Mouse (Mus musculus): ENCODE results near the gene Tmem102. TPM values are rescaled to one million over a fixed set of nuclear protein-coding genes. Genes with fewer than 3 reads are reported as not detected.

Gene Tmem102
- total RNA-seq, 1 experiment from 2014 or later = not detected

DNA sequence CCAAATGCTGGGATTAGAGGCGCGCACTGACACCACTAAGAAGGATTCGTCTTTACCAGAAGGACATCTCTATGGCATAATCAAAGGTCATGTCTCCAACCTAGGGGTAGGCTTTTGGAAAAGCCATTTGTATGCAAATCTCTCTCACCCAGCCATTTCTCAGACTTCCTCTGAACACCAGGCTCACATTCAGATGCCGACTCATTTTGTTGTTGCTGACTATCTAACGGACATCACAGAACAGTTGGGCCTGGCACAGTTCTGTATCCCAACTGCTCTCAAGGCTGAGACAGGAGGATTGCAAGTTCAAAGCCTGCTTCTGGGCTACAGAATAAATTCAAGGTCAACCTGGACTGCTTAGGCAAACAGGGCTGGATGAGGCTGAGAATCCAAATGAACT, 18.1 kb downstream of the Tmem102 start:
- no peak for DNase-seq

DNA sequence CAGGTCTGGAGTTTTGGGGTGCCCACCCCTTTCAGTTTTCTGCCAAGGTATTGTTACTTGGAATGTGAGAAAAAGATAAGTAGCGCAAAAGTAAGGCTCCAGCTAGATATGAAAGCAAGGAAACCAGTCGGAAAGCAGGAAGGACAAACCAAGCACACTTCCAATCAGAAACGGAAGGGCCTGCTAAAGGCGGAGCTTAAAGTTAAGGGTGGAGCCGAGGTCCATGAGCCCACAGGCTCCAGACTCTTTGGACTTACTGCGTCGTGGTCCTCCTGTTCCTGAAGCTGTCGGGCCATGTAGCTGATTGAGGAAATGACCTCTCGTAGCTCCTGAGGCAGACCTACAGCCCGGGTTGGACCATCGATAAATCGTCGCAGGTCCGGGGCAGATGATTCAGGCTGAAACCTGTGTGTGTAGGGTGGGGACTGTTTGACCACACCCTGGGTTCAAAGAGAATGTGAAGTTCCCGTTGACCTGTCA, 20.6 kb downstream of the Tmem102 start:
- no peak for DNase-seq

DNA sequence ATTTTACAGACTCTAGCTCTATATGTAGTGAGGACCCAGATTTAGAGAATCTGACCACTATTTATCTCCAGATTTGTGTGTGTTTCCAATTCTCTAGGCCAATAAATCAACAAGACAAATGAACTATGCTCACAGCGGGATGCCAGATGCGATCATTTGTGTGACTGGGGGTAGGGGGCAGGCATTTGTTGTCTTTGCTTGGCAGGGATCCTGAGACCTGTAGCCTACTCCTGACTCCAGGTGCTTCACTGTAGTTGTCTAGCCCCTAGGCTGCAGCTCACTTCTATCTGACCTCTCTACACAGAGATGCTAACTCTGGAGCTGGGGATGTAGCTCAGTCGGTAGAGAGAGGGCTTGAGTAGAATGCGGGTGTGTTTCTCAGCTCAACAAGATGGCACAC, 23.6 kb downstream of the Tmem102 start:
- no peak for DNase-seq

DNA sequence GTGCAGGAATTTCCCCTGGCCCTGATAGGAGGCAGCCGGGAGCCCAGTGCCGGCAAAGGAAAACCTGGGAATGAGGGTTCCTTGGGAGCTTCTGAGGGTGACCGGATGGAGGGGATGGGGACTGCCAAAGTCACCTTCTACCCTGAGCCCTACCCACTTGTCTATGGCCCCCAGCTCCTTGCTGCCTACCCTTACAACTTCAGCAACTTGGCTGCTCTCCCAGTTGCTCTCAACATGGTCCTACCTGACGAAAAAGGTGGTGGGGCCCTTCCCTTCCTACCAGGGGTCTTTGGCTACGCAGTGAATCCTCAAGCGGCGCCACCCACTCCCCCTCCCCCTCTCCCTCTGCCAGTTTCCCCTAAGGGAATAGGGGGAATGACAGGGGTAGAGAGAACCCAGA, 26.4 kb downstream of the Tmem102 start:
- DNase-seq = no peak

DNA sequence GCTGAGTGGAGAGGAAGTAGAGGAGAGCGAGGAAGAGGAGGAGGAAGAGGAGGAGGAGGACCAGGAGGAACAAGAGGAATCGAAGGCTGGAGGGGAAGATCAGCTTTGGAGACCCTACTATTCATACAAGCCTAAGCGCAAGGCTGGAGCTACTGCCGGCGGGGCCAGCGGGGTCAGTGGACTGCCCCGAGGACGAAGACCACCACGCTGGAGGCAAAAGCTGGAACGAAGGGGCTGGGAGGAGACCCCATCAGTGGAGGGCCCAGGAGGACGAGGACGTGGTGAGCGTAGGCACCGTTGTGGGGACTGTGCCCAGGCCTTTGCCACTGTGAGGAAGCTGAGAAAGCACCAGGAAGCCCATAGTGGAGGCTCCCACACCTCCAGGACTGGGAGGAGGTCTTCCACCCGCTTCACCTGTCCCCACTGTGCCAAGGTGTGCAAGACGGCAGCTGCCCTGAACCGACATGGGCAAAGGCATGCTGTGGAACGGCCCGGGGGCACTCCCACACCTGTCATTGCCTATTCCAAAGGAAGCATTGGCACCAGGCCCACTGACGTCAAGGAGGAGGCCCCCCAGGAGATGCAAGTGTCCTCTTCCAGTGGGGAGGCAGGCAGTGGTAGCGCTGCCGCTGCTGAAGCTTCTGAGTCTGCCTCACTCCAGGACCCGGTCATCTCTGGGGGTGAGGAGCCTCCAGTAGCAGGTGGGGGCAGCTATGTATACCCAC, 27.0 kb downstream of the Tmem102 start:
- no peak for DNase-seq

DNA sequence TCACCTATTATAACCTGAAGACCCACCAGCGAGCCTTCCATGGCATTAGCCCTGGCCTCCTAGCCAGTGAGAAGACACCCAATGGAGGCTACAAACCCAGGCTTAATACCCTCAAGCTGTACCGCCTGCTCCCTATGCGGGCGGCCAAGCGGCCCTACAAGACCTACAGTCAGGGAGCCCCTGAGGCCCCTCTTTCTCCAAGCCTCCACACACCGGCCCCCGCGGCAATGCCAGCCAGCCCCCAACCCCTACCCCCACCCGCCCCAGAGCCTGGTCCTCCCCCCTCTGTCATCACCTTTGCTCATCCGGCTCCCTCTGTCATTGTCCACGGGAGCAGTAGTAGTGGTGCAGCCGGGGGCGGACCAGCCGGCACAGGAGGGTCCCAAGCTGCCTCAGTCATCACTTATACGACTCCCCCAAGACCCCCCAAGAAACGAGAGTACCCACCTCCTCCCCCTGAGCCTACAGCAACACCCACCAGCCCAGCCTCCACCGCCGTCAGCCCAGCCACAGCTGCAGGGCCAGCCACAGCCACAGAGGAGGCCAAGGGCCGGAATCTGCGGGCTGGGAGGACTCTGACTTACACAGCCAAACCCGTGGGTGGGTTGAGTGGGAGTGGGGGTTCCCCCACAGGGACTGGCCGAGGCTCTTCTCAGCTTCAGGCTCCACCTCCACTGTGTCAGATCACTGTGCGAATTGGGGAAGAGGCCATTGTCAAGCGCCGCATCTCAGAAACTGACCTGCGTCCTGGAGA, 27.7 kb downstream of the Tmem102 start:
- DNase-seq = no peak

DNA sequence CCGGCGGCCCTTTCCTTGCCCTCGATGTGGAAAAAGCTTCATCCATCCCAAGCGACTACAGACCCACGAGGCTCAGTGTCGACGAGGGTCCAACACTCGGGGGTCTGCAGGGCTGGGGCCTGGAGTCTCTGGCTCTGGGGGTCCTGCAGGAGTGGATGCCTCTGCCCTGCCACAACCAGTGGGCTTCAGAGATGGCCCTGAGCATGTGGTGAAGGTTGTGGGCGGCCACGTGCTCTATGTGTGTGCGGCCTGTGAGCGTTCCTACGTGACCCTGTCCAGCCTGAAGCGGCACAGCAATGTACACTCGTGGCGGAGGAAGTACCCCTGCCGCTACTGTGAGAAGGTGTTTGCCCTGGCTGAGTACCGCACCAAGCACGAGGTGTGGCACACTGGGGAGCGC, 28.9 kb downstream of the Tmem102 start:
- DNase-seq = no peak

DNA sequence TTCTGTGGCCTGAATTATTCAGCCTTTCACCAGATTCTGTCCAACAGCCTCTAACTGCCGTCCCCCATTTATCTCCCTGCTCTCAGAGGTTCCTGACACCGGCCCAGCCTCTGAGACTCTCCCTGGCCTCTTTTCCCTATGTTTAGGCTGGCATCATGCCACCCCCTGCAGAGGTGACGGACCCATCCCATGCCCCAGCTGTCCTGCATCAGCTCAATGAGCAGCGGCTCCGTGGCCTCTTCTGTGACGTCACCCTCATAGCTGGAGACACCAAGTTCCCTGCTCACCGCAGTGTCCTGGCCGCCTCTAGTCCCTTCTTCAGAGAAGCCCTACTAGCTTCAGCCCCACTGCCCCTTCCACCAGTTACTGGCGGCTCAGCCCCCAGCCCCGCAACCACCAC, 29.7 kb downstream of the Tmem102 start:
- DNase-seq = no peak

DNA sequence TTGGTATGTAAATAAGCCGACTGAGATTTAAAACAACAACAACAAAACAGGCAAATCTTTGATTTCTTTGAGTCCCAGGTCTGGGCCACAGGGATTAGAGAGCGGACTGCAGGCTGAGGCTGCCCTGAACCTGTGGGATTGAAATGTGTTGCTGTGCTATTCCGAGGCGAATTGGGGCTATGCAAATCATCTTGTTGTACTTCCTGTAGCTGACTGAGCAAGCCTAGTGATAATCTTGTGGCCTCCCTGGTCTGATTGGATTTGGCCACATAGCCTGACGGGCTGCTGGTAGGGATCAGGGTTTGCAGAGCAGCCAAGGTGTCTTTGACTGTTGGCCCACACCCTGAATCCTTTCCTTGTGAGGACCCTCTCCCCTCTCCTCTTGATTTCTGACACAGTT, 30.5 kb downstream of the Tmem102 start:
- DNase-seq = no peak

DNA sequence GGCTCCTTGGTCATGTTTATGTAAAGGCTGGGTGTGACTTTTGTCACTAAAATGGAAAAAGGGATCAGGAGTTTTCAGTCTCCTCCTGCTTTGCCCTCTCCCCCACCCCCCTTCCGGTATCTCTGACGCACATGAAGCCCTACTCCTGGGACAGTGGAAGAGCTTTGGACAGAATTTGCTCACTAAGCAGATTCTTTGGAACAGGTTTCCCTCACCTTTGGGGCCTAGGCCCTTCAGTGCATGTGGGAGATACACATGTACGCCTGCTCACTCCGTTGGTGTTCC, 37.9 kb downstream of the Tmem102 start:
- DNase-seq = no peak

DNA sequence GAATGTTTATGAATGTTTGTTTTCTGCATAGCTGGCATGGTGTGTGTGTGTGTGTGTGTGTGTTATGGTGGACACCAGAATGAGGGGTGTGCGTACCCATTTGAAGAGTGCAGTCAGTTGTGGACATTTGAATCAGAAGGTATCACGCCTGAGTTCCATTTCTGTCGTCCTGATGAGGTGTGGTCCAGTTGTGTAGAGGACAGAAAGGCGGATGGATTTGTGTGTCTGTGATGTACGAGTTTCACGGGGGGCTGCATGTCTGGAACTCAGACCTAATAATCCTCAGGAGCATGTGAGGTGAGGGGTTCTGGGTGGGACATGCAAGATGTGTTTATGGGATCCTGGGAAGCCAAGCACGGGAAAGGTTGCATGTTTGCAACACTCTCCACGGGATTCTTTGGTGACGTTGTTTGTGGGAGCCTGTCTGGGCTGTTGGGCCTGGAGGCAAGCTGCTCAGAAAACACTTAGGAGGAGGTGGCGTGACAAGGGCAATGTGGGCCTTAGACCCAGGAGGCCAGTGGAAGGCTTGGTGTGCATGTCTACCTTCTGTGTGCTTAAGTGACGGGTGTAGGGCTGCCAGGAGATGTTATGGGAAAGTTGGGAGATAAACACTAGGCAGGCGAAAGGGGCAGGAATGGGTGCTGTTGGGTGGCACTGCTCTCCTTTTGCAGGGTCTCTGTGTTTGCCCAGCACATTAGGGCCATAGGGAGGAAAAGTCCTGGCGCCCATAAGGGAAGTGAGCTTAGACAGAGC, 38.4 kb downstream of the Tmem102 start:
- DNase-seq = no peak

DNA sequence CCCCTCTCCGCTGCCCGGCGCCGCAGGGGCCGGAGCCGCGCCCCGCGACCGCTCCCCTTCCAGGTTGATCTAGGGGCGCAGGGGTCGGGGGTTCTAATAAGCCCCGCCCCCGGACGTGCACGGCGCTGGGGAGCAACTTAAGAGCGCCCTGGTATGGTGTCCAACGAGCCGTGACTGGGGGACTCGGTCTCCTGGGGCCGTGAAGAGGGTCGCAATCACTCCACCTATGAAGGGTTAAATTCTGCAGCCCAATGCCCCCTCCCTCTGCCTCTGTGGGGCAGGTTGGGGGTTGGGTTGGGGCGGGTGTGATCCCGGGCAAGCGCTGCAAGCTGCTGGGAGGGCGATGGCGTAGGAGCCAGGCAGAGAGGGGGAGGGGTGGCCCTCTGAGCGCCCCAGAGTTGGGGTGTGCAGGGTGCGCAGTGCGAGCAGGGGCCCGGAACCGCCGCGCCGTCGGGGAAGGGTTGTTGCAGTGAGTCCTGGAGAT, 39.3 kb downstream of the Tmem102 start:
- DNase-seq = peak; percentile 80

DNA sequence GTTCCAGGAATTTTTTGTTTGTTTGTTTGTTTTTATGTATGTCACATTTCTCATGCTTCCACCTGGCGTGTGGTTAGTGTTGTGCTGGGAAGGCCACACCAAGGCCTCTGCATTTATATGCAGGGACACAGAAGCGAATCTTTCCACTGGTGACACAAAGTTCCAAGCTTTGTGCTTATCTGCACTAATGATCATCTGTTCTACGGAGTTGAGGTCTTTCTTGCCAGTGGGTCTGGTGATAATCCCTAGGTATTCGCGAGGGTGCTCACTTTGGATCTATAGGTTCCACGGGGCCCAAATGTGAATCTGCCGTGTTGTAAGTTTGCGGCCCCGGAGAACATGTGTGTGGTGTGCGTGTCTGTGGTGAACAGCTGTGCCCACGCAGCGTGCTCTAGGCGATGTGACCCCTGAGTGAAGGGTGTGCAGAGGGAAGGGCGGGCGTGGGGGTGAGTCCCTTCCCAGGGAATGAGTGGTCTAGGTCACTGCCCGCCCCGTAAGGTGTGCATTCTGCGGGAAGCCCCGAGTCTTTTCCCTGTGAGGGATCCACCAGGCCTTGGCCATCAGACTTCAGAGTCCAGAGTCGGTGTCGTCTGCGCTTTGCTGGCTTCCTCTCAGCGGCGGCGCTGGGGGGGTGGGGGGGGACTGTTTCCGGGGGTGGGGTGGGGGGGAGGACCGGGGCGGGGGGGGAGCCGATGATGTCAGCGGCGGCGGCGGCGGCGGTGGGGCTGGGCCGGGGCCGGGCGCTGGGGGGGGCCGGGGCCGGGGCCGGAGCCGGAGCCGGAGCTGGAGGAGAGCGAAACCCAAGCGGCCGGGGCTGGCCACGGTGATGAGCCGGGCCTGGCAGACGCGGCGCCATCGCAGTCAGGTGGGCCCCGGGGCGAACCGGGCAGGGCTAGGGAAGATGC, 40.0 kb downstream of the Tmem102 start, which contains the start of gene Zbtb4:
Zbtb4 (plus strand) TSS at position 692 of the 905 bp plus-strand sequence.
- peak; percentile 70 for DNase-seq

DNA sequence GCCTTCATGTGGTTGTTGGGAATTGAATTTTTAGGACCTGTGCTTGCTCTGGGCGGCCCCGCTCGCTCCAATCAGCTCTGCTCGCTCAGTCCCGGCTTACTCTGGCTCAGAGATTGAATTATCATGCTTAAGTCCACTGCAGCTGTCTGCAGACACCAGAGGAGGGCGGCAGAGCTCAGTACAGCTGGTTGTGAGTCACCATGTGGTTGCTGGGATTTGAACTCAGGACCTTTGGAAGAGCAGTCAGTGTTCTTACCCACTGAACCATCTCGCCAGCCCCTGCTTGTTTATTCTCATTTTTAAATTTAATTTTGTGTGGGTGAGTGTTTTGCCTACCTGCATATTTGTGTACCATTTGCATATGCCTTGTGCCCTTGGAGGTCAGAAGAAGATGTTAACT, 41.9 kb downstream of the Tmem102 start:
- DNase-seq = no peak

DNA sequence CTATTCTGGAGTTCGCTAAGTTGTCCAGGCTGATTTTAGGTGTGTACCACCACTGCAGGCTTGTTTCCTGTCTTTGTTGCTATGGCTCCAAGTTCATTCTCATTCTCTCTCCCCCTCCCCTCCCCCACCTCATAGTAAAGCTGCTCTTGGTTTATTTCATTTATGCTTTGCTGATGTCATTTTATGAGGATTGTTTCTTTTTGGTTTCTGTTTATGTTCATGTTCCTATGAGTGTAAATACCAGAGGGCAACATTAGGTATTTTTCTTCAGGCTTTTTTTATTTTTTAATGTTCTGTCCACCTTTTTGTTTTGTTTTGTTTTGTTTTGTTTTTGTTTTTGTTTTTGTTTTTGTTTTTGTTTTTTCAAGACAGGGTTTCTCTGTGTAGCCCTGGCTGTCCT, 43.6 kb downstream of the Tmem102 start, which contains the start of gene Slc35g3:
Slc35g3 (minus strand) TSS at position 101 of the 400 bp plus-strand sequence.
- DNase-seq = no peak

DNA sequence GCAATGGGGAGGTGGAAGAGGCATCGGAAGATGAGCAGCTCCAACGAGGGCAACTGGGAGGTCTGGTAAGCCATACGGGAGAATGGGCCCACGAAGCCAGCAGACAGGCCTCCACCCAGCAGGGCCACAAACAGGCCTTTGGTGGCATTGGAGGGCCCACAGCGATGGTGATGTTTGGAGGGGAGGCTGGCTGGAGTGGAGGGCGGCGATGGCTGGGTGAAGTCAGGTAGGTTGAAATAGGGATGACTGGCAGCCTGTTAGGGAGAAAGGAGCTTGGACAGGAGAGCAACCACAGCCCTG, 44.6 kb downstream of the Tmem102 start:
- no peak for DNase-seq

DNA sequence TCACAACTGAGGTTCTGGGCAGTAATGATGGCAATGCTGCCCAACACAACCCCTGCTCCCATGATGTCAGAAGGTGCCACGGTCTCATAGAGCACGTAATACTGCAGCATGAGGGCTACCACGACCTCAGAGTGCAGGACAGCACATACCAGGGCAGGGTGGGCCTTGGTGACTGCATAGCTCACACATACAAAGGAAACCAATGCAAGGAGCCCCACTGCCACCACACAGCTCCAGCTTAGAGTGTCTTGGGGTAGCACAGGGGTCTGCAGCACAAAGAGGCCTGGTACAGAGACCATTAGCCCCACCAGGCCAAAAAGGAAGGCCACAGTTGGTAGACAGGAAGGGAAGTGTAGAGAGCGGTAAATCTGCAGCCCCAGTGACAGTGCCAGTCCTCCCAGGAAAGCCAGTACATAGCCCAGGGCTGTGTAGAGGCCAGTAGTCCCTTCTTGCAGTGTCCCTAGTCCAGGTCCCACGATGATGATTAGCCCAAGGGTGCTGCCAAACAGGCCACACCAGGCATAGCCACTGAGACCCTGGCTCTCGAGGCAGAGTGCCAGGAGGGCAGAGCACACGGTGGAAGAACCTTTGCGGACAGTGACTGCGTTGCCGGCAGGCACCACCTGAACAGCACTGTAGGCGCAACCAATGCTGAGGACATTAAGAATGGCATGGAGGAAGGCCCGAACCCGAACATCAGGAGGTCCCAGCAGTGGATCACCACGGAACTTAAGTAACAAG, 45.1 kb downstream of the Tmem102 start:
- DNase-seq = no peak

DNA sequence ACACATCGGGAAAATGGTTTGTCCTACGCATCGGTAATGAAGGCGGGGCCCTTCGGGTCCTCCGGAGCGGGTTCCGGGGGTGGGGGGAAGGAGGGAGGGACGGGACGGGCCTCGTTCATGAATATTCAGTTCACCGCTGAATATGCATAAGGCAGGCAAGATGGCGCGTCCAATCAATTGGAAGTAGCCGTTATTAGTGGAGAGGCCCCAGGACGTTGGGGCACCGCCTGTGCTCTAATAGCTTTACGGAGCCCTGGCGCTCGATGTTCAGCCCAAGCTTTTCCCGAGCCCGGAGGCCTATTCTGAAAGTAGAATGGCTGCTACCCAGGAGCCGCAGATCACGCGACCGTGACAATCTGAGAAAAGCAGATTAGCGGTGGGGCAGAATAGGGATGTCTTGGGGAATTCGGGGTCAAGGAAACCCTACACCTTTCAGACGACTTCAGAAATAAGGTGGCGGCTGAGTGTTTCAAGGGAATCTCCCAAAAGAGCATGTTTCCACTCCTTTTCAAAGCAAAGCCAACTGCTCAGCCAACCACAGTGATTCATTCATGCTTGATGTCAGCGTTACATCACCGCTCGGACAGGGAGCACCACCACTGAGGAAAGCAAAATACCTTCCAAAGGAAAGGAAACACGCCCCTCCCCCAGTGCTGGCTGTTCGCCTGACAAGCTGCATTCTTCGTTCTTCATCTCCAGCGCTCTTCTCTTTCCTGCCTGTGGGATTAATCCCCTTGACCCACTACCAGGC, 46.3 kb downstream of the Tmem102 start:
- DNase-seq = peak; percentile 80

DNA sequence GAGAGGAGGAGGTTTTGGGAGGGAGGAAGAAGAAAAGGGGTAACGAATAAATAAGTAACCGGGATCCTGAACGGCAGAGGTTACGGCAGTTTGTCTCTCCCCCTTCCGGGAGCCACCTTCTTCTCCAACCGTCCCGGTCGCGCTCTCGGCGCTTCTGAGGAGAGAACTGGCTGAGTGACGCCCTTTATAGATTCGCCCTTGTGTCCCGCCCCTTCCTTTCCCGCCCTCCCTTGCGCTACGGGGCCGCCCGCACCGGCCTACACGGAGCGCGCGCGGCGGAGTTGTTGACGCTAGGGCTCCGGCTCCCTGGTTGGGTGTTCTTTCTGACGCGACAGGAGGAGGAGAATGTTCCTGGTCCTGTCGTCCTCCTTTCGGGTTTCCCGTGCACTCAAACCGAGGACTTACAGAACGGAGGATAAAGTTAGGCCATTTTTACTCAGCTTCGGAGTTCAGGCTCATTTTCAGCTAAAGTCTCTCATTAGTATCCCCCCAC, 46.9 kb downstream of the Tmem102 start, which contains the start of gene Polr2a:
Polr2a (minus strand) TSS at position 160 of the 493 bp plus-strand sequence.
- DNase-seq = peak; percentile 95

DNA sequence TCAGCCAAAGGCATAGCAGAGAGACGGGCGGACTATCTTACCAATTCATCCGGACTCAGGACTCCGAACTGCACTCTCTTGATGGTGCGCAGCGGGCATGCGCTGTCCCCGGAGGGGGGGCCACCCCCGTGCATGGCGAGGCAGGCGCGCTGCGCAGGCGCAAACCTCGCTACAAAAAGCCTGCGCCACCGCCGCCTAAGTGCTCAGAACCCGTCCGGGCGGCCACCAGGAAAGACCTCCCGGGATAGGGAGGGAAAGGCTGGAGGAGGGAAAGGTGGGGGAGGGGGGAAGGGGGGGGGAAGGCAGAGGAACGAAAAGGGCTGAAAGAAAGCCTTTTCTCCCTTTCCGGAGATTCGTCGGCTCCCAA, 47.4 kb downstream of the Tmem102 start:
- peak; percentile 98 for DNase-seq

Measured in adrenal gland, postnatal 25 days (tissue).